Mouse (Mus musculus) neural tube, embryonic 13.5 days (tissue): Measurements from ENCODE around the gene Slc6a13. TPM values are rescaled to one million over a fixed set of nuclear protein-coding genes. Genes with fewer than 3 reads are reported as not detected.

ENCODE experiments used
- ATAC-seq: fragments of 200-750 bp; cut with Nextera tagmentation; 2 replicates; pipeline ENCODE4 v1.8.0; 2017; ENCODE audit warnings: low read depth, mild to moderate bottlenecking, moderate TSS enrichment, moderate library complexity
- H3K27ac ChIP-seq: fragments of 300-500 bp; sonication (generic); replicated peaks from 2 replicates; pipeline ENCODE4 v1.5.1; 2015; ENCODE audit warnings: moderate library complexity, mild to moderate bottlenecking, inconsistent platforms
- H3K27me3 ChIP-seq: fragments of 300-500 bp; sonication (generic); 2 replicates; pipeline ENCODE4 v1.6.1; 2015; ENCODE audit warnings: mild to moderate bottlenecking, inconsistent platforms
- H3K36me3 ChIP-seq: fragments of 300-500 bp; sonication (generic); 2 replicates; pipeline ENCODE4 v1.6.1; 2015; ENCODE audit warnings: mild to moderate bottlenecking, inconsistent platforms
- H3K4me1 ChIP-seq: fragments of 300-500 bp; sonication (generic); replicated peaks from 2 replicates; pipeline ENCODE4 v1.6.1; 2015; ENCODE audit warnings: inconsistent platforms
- H3K4me2 ChIP-seq: fragments of 300-500 bp; sonication (generic); 2 replicates; pipeline ENCODE4 v1.6.1; 2015; ENCODE audit warnings: inconsistent platforms, mild to moderate bottlenecking, moderate library complexity
- H3K4me3 ChIP-seq: fragments of 300-500 bp; sonication (generic); 2 replicates; pipeline ENCODE4 v1.5.1; 2015; ENCODE audit warnings: mild to moderate bottlenecking, inconsistent platforms
- H3K9ac ChIP-seq: fragments of 300-500 bp; sonication (generic); 2 replicates; pipeline ENCODE4 v1.6.1; 2015; ENCODE audit warnings: moderate library complexity, mild to moderate bottlenecking, inconsistent platforms
- H3K9me3 ChIP-seq: fragments of 300-500 bp; sonication (generic); 2 replicates; pipeline ENCODE4 v1.6.1; 2016; ENCODE audit warnings: inconsistent platforms
- WGBS: fragments of 180-500 bp; shearing (Covaris S2); methylation state at CpG from one replicate; pipeline ENCODE4 v1.1.7; 2015; 5-methylcytosine and 5-hydroxymethylcytosine counted together
- polyA plus RNA-seq: library from polyadenylated mRNA; unstranded; fragments of >200 nt; fragmentation: Nextera tagmentation; extraction: Ambion mirVana; gene quantifications from 2 replicates; pipeline ENCODE4 v1.2.1, GENCODE M21; 2015

The Slc6a13 gene
- polyA plus RNA-seq, 1 experiment from 2014 or later: 34.5 TPM

DNA sequence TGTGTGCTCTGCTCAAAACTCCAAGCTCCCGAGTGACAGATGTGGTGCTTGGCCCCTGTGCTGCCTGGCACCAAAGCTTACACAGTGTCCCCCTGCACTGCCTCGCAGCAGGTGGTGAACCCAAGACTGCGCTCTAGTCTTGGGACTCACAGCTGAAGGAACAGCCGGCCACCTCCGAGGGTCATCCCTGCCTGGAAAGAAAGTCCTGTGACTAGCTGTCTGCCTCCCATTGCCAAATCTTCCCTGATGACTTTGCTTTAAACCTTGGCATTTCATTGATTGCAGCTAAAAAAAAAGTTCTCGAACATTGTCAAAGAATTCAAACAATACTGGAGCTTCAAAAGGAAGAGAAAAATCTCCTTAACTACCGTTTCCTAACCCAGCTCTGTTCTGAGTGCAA, 710 bp upstream of the Slc6a13 start:
- Histone ChIP-seq H3K4me2 (no peak overlapping the region), H3K9ac (no peak overlapping the region), H3K36me3 (no peaks in the 10 kb centered on the region), H3K27ac (no peak overlapping the region), H3K27me3 (no peaks in the 10 kb centered on the region; the same call in 1 of the 2 replicates), H3K4me3 (no peak overlapping the region), H3K4me1 (peaks cover 11% of the 10 kb centered on the region), H3K9me3 (no peaks in the 10 kb centered on the region)
- 54% methylated on average over 7 of the region's 7 CpGs for WGBS
- no peak for ATAC-seq

DNA sequence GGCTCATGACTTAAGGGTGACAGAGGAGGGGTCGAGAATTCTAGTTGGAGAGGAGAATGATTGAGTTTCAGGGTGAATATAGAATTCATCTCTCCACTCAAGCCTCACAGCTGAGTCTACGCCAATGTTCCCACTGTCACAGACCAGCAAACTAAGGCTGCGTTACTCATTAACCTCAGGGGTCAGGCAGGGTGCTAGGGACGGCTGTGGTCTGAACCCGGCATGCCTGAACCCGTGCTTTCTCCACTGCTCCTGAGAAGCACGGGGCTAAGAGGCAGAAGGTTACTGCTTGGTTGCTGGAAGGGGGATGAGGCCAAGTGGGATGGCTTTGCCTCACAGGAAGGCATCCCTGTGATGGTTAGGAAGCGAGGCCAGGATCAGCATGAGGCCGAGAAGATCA, 477 bp downstream of the Slc6a13 start:
- WGBS: 58% methylated on average over 9 of the region's 9 CpGs
- H3K27me3 ChIP-seq: no peaks in the 10 kb centered on the region; the same call in 1 of the 2 replicates
- H3K36me3 ChIP-seq: no peaks in the 10 kb centered on the region
- ATAC-seq: no peak
- peaks cover 11% of the 10 kb centered on the region for H3K4me1 ChIP-seq
- peak overlapping the region; percentile 20 for H3K4me3 ChIP-seq
- peak overlapping the region; percentile 20; the same call in 1 of the 2 replicates for H3K4me2 ChIP-seq
- no peaks in the 10 kb centered on the region for H3K9me3 ChIP-seq
- no peak overlapping the region for H3K9ac ChIP-seq
- H3K27ac ChIP-seq: 0 out of 2 replicates have a peak overlapping the region, but pooled peaks have one; percentile 38

DNA sequence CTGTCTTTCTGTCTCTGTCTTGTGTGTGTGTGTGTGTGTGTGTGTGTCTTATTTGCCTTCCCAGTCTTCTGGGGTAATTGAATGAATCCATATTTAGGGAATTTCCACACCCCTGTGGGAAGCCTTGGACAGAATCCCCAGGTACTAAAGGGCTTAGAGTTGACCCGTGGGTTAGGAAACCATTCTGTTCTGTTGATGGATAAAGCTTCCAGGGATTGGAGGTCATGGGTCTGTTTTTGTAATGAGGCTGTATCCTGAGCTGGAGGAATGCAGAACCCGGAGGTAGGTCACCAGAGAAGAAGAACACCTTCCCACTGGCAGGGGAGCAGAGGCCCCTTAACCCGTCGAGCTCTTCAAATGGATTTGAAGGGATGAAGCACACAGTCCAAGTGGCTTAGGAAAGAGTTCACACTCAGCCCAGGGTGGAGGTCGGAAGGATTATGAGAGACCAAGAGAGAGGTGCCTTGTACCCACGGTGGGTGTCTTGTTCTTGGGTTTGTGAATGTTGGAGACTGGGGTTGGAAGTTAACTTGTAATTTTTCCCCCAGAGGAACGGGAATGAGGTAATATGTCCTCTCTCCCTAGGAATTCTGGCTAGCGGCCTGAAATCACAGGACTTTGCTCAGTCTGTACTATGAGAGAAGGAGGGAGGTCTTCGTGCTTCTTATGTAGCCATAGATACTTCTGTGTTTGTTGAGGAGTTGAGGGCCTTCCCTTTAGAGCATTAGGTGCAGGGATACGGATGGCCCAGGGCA, 3.6 kb downstream of the Slc6a13 start:
- ATAC-seq: no peak
- H3K4me3 ChIP-seq: no peak overlapping the region
- no peak overlapping the region for H3K4me2 ChIP-seq
- 79% methylated on average over 10 of the region's 10 CpGs for WGBS
- no peak overlapping the region for H3K27ac ChIP-seq
- H3K4me1 ChIP-seq: peaks cover 11% of the 10 kb centered on the region
- H3K9ac ChIP-seq: no peak overlapping the region
- no peaks in the 10 kb centered on the region; the same call in 1 of the 2 replicates for H3K27me3 ChIP-seq
- no peaks in the 10 kb centered on the region for H3K36me3 ChIP-seq
- H3K9me3 ChIP-seq: no peaks in the 10 kb centered on the region

DNA sequence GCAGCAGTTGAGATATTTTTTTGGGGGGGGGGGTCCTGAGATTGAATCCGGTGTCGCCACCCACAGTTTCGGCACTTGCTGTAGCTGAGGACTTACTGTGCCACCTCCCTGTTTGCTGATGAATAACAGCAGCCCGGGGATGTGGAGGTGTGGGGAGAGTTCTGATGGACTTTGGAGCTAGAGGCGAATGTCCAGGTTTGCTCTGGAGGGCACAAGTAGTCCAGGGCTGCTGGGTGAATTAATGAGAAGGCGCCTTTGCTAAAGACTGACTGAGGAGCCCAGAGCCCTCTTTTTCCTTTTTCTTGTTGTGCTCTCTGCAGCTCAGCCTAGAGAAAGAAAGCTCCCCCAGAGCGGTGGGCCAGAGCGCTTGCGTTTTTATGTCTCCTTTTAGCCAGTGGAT, 4.6 kb downstream of the Slc6a13 start:
- WGBS: 84% methylated on average over 9 of the region's 9 CpGs
- no peak overlapping the region for H3K9ac ChIP-seq
- H3K36me3 ChIP-seq: no peaks in the 10 kb centered on the region
- H3K4me3 ChIP-seq: no peak overlapping the region
- H3K4me1 ChIP-seq: peaks cover 10% of the 10 kb centered on the region
- no peak overlapping the region for H3K27ac ChIP-seq
- H3K27me3 ChIP-seq: no peaks in the 10 kb centered on the region; the same call in 1 of the 2 replicates
- no peaks in the 10 kb centered on the region for H3K9me3 ChIP-seq
- H3K4me2 ChIP-seq: no peak overlapping the region
- ATAC-seq: no peak

DNA sequence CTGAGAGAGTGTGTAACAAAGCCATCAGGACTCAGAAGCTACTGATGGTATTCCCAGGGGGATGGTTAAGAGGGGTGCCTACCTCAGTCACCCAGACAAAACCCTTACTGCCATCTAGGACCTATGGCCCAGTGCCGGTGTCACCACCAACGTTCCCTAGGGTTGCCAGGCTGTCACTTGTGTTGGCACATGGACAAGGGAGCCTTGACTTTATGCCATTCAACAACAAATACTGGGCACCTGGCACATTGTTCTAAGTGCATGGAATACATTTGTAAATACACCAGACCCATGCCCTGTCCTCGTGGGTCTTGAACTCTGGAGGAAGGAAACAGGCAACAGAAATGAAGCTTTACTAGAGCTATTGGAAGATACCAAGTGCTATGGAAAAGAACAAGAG, 5.5 kb downstream of the Slc6a13 start:
- H3K9me3 ChIP-seq: no peaks in the 10 kb centered on the region
- H3K4me1 ChIP-seq: peaks cover under 1% of the 10 kb centered on the region; the same call in 1 of the 2 replicates
- H3K4me2 ChIP-seq: no peak overlapping the region
- 92% methylated on average over 3 of the region's 3 CpGs for WGBS
- H3K27ac ChIP-seq: no peak overlapping the region
- no peak overlapping the region for H3K9ac ChIP-seq
- H3K27me3 ChIP-seq: no peaks in the 10 kb centered on the region; the same call in 1 of the 2 replicates
- no peaks in the 10 kb centered on the region for H3K36me3 ChIP-seq
- H3K4me3 ChIP-seq: no peak overlapping the region
- ATAC-seq: no peak

DNA sequence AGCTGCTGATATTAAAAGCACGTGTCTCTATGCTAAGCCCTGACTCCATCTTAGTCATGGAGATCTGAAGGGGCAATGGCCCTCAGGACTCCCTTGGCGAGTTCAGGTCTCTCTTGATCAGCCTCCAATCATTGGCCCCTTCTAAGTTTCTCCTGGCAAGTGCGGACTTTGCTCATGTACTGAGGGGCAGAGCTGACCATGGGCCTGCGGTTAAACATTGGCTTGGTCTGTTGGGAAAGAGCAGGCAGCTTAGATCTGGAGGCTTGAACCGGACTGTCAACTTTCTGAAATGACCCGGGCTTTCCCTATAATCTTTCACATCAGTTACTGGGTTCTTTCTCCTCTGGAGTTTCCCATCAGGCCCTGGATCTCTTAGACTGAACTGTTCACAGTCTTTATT, 11.0 kb downstream of the Slc6a13 start:
- H3K9me3 ChIP-seq: no peaks in the 10 kb centered on the region
- no peak overlapping the region for H3K4me3 ChIP-seq
- H3K4me2 ChIP-seq: no peak overlapping the region
- ATAC-seq: no peak
- no peaks in the 10 kb centered on the region for H3K27me3 ChIP-seq
- H3K4me1 ChIP-seq: no peaks in the 10 kb centered on the region
- H3K9ac ChIP-seq: no peak overlapping the region
- 88% methylated on average over 6 of the region's 6 CpGs for WGBS
- no peak overlapping the region for H3K27ac ChIP-seq
- H3K36me3 ChIP-seq: no peaks in the 10 kb centered on the region

DNA sequence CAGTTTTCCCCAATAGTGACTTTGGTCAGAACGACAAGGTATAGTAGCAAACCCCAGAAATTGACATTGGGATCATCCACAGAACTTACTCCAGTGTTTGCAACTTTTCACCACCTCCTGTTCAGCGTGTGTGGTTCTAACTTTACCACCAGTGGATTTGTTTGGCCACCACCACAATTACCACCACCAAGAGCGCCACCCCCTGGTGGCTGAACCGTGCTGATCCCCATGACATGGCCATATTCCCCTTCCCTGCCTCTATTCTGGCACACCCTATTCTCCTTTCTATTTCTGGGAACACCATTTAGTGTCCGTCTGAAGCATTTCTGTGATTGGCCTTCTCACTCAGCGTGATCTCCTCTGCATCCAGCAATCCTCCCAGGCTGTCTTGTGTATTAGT, 19.1 kb downstream of the Slc6a13 start:
- no peak for ATAC-seq
- Histone ChIP-seq H3K27ac (no peak overlapping the region), H3K36me3 (no peaks in the 10 kb centered on the region), H3K4me2 (no peak overlapping the region), H3K9ac (no peak overlapping the region), H3K4me1 (peaks cover 5% of the 10 kb centered on the region; the same call in 1 of the 2 replicates), H3K4me3 (no peak overlapping the region), H3K27me3 (no peaks in the 10 kb centered on the region), H3K9me3 (no peaks in the 10 kb centered on the region)
- WGBS: 61% methylated on average over 6 of the region's 6 CpGs

DNA sequence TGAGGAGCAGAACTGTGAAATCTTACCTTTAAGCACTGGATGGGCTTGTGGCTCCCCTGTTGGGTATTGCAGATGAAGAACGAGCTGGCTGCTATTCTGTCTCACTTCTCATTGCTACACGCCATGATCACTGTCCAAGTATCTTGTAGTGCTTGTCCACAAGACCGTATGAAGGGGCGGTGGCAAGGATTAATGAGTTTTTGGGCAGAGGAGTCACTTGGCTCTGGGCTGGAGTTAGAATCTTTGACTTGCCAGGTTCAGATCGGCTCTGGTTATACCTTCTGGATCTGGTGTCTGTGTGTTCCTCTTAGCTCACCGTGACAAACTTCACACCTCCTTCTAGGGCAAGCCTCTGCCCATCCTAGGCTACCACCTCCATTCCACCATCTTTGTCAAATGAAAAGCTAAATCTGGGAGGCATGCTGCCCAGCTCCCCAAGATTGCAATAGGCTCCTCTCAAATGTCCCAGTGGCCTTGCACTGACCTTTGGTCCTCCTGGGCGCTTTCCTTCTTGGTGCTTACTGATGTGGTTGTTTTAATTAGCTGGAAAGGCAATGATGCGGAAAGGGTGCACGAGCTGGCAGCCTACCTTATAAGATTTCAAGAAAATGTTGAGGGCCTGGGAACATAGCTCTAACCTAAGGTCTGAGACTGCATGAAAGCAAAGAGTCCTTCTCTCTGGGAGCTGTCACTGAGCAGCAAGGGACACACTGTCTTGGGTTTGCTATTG, 22.5 kb downstream of the Slc6a13 start:
- no peaks in the 10 kb centered on the region for H3K9me3 ChIP-seq
- no peaks in the 10 kb centered on the region for H3K36me3 ChIP-seq
- 83% methylated on average over 9 of the region's 9 CpGs for WGBS
- H3K27me3 ChIP-seq: no peaks in the 10 kb centered on the region
- no peak overlapping the region for H3K27ac ChIP-seq
- no peak overlapping the region for H3K4me2 ChIP-seq
- H3K4me1 ChIP-seq: no peaks in the 10 kb centered on the region
- no peak overlapping the region for H3K4me3 ChIP-seq
- H3K9ac ChIP-seq: no peak overlapping the region
- ATAC-seq: no peak

DNA sequence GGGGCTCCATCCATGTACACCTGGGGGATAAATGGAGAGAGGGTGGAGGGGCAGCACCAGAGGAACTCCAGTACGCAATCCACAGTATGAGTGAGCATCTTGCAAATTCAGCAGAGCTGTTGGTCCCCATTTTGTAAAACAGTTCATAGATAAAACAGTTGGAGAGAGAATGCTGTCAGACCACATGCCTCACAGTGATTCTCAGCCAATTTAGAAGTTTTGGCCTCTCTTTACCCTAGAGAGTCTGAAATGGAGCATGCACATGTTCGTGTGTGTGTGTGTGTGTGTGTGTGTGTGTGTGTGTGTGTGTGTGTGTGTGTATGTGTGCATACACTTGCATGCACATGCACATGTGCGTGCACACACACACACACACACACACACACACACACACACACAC, 25.3 kb downstream of the Slc6a13 start:
- H3K4me3 ChIP-seq: no peak overlapping the region
- no peak overlapping the region for H3K9ac ChIP-seq

DNA sequence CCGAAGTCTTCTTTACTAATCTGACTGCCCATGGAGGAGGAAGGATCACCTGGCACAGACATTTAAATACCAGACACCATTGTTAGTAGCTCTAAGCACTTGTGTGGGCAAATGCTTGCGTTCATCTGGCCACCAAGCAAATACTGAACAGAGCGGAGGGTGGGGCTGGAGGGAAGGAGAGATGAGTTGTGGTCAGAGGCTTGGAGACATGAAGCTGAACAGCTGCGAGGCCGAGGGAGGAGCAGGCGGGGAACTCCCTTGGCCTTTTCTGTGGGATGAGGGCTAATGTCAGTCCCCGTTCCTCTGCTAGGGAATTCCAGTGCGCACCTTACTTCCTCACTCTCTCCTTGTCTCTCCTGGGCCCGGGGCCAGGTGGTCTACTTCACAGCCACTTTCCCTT, 25.7 kb downstream of the Slc6a13 start:
- WGBS: 86% methylated on average over 9 of the region's 9 CpGs
- Histone ChIP-seq H3K4me1 (peaks cover 15% of the 10 kb centered on the region), H3K9ac (no peak overlapping the region), H3K27me3 (no peaks in the 10 kb centered on the region), H3K4me2 (no peak overlapping the region), H3K4me3 (no peak overlapping the region), H3K36me3 (no peaks in the 10 kb centered on the region), H3K9me3 (no peaks in the 10 kb centered on the region), H3K27ac (no peak overlapping the region)
- no peak for ATAC-seq

More for the DNA sequence above, 25.3 kb downstream of the Slc6a13 start:
- WGBS: 85% methylated on average over 2 of the region's 3 CpGs
- no peaks in the 10 kb centered on the region for H3K9me3 ChIP-seq
- no peak overlapping the region for H3K27ac ChIP-seq
- H3K36me3 ChIP-seq: no peaks in the 10 kb centered on the region
- no peak for ATAC-seq
- peaks cover 14% of the 10 kb centered on the region for H3K4me1 ChIP-seq
- H3K27me3 ChIP-seq: no peaks in the 10 kb centered on the region
- no peak overlapping the region for H3K4me2 ChIP-seq

DNA sequence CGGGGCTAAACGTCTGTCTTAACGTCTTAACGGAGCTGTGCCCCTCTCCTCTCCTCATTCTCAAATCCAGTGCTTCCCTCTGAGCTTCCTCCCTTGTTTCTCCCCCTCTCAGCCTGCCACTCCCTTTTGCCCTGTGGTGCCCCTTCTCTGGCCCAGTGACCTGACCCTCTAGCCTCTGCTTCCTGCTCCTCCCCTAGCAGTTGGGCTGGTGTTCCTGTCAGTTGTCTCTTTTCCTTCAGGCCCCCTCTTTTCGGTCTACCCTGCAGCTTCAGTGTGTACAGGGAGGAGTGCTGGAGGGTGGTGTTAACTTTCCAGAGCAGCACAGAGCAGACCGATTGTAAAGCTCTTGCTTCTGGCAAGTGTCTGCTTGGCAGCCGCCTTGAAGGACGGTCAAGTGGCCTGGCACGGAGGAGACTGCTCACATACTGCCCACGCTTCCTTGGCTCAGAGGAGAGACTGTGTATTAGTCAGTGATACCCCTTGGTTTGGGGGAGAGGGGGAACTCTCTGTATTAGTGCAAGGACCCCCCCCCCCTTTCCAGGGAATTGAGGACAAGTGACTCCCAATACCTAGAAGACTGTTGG, 26.6 kb downstream of the Slc6a13 start:
- H3K9ac ChIP-seq: no peak overlapping the region
- H3K4me1 ChIP-seq: peaks cover 15% of the 10 kb centered on the region
- no peak overlapping the region for H3K27ac ChIP-seq
- ATAC-seq: no peak
- H3K27me3 ChIP-seq: no peaks in the 10 kb centered on the region
- no peak overlapping the region for H3K4me3 ChIP-seq
- 68% methylated on average over 10 of the region's 10 CpGs for WGBS
- H3K9me3 ChIP-seq: no peaks in the 10 kb centered on the region
- no peaks in the 10 kb centered on the region for H3K36me3 ChIP-seq
- no peak overlapping the region for H3K4me2 ChIP-seq

DNA sequence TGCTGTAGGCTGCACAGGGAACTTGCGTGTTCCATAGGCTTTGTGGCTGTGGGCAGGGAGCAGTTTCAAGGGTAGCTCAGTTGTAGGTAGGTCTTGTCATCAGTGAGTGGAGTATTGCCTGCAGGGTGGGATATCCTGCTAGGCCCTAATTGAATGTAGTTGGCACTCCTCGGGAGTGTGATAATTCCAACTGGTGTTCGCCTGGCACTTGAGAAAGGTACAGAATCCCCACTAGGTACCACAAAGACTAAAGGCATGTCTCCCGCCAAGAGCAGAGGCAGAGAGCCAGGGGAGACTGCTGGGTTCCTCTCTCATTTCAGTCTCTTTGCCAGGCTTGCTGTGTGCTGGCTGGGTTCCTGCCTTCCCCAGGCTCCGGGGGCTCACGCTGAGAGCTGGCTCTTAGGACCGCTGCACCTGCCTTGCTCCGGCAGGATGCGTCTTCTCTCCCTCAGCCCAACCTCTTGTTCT, 28.4 kb downstream of the Slc6a13 start:
- WGBS: 52% methylated on average over 9 of the region's 9 CpGs
- Histone ChIP-seq H3K36me3 (no peaks in the 10 kb centered on the region), H3K4me1 (peaks cover 15% of the 10 kb centered on the region), H3K4me2 (no peak overlapping the region), H3K9me3 (no peaks in the 10 kb centered on the region), H3K27me3 (no peaks in the 10 kb centered on the region), H3K27ac (no peak overlapping the region), H3K4me3 (no peak overlapping the region), H3K9ac (no peak overlapping the region)
- ATAC-seq: no peak
